Comparison of ENCODE assay signal across 24 mouse cellular contexts in the genomic region with DNA sequence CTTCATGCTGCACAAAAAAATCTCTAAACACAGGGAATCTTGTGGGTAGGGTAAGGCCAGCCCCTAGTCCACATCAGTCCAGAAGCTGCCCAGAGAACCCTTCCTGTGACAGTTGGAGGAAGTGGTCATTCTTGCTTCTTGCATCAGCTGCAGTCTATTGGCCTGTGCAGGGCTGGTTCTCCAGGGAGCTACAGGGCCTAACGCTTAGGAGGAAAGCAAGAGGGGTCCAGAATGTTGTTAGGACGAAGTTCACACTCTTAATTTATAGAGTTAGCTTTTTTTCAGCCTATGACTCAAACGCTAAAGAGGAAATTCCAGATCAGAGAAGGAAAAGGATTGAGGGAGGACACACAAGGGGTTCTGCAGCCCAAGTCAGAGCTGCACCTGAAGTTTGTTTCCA. TPM values are rescaled to one million over a fixed set of nuclear protein-coding genes. Genes with fewer than 3 reads are reported as not detected.
DNase-seq lines count a peak whose midpoint lies in the region; ATAC-seq and TF ChIP-seq lines count a peak whose summit lies in the region.
"Had no signal": no experiment of that assay in that cellular context is flagged by ENCODE, and none has a peak within 500 bp of the region (broad histone marks: within the 10 kb centered on the region; RNA-seq: fewer than 3 reads in every experiment).

No protein-coding gene starts in this region.

- H3K9ac ChIP-seq in kidney, postnatal 0 days (ENCODE audit: low read depth, low read length): no peak overlapping the region
- no peak overlapping the region for H3K9ac ChIP-seq in neural tube, embryonic 15.5 days (replicated peaks)
- H3K9ac ChIP-seq: embryonic facial prominence, embryonic 13.5 days; forebrain, embryonic 12.5 days; heart, embryonic 12.5 days; hindbrain, embryonic 12.5 days had no signal

- no peaks in the 10 kb centered on the region for H3K4me1 ChIP-seq in kidney, postnatal 0 days (replicated peaks; ENCODE audit: insufficient read depth, low read length)
- H3K4me1 ChIP-seq in limb, embryonic 10.5 days: peaks cover 17% of the 10 kb centered on the region
- H3K4me1 ChIP-seq in neural tube, embryonic 15.5 days: no peaks in the 10 kb centered on the region
- H3K4me1 ChIP-seq: embryonic facial prominence, embryonic 13.5 days; forebrain, embryonic 12.5 days; heart, embryonic 12.5 days; hindbrain, embryonic 12.5 days had no signal

- H3K4me2 ChIP-seq in kidney, postnatal 0 days (ENCODE audit: low read length): no peak overlapping the region
- H3K4me2 ChIP-seq in neural tube, embryonic 15.5 days: no peak overlapping the region
- H3K4me2 ChIP-seq: embryonic facial prominence, embryonic 13.5 days; forebrain, embryonic 12.5 days; heart, embryonic 12.5 days; hindbrain, embryonic 12.5 days had no signal

- 0 out of 2 replicates have a peak, but pooled peaks cover under 1% of the 10 kb centered on the region for H3K36me3 ChIP-seq in kidney, postnatal 0 days (ENCODE audit: insufficient read depth, low read length)
- peaks cover 10% of the 10 kb centered on the region for H3K36me3 ChIP-seq in limb, embryonic 10.5 days
- H3K36me3 ChIP-seq in neural tube, embryonic 15.5 days: no peaks in the 10 kb centered on the region
- H3K36me3 ChIP-seq: forebrain, embryonic 12.5 days had no signal

- no peak for ATAC-seq in kidney, postnatal 0 days (replicated peaks; ENCODE audit: low FRiP score, low read depth)
- ATAC-seq in neural tube, embryonic 15.5 days (ENCODE audit: low FRiP score): no peak
- ATAC-seq: forebrain, embryonic 16.5 days; hindbrain, embryonic 16.5 days had no signal

- no peaks in the 10 kb centered on the region for H3K9me3 ChIP-seq in kidney, postnatal 0 days (replicated peaks; ENCODE audit: low read length)
- no peaks in the 10 kb centered on the region for H3K9me3 ChIP-seq in limb, embryonic 10.5 days (replicated peaks)
- no peaks in the 10 kb centered on the region for H3K9me3 ChIP-seq in neural tube, embryonic 15.5 days (replicated peaks)
- H3K9me3 ChIP-seq: forebrain, embryonic 12.5 days; heart, embryonic 12.5 days; hindbrain, embryonic 12.5 days had no signal

- H3K27ac ChIP-seq in kidney, postnatal 0 days: 0 out of 2 replicates have a peak overlapping the region, but pooled peaks have one; percentile 42
- H3K27ac ChIP-seq in limb, embryonic 10.5 days: peak overlapping the region; percentile 32; the same call in 1 of the 2 replicates
- no peak overlapping the region for H3K27ac ChIP-seq in neural tube, embryonic 15.5 days (replicated peaks)
- H3K27ac ChIP-seq: embryonic facial prominence, embryonic 13.5 days; forebrain, embryonic 12.5 days; hindbrain, embryonic 12.5 days had no signal

- intact Hi-C loops in heart, postnatal 14 days (cut with DNase I): no loop called here

- H3K4me3 ChIP-seq in kidney, postnatal 0 days (replicated peaks; ENCODE audit: low read depth, low read length): no peak overlapping the region
- H3K4me3 ChIP-seq in limb, embryonic 10.5 days: no peak overlapping the region
- H3K4me3 ChIP-seq in neural tube, embryonic 15.5 days (replicated peaks): no peak overlapping the region
- H3K4me3 ChIP-seq: embryonic facial prominence, embryonic 13.5 days; forebrain, embryonic 12.5 days; heart, embryonic 12.5 days; hindbrain, embryonic 12.5 days had no signal

- DNase-seq in heart, adult 11 months: peak; percentile 31
- DNase-seq in heart, postnatal 14 days: no peak
- peak; percentile 72 for DNase-seq in kidney, postnatal 0 days (ENCODE audit: low spot score)
- no peak for DNase-seq in kidney, postnatal 14 days
- no peak for DNase-seq in limb, embryonic 10.5 days (ENCODE audit: low spot score)
- no peak for DNase-seq in thymus, adult 18-20 months
- DNase-seq: adrenal gland, adult 8-10 months; adrenal gland, postnatal 36 days; cerebellum, adult 11 months; cerebellum, adult 8-10 months; cerebellum, postnatal 14 days; embryo, embryonic 11 days; gastrocnemius, postnatal 14 days; heart, postnatal 36 days had no signal

- 38% methylated on average over 3 of the region's 3 CpGs for WGBS in kidney, postnatal 0 days
- WGBS in limb, embryonic 10.5 days: 47% methylated on average over 3 of the region's 3 CpGs
- 77% methylated on average over 3 of the region's 3 CpGs for WGBS in neural tube, embryonic 15.5 days

- TF ChIP-seq CTCF in kidney, postnatal 0 days (IDR thresholded peaks at IDR 0.05; ENCODE audit: low read depth): no peak

- H3K27me3 ChIP-seq in kidney, postnatal 0 days (ENCODE audit: insufficient read depth, low read length): no peaks in the 10 kb centered on the region
- no peaks in the 10 kb centered on the region for H3K27me3 ChIP-seq in limb, embryonic 10.5 days (ENCODE audit: low read depth, poor library complexity, severe bottlenecking)
- H3K27me3 ChIP-seq in neural tube, embryonic 15.5 days (replicated peaks): no peaks in the 10 kb centered on the region
- H3K27me3 ChIP-seq: embryonic facial prominence, embryonic 13.5 days; forebrain, embryonic 12.5 days; heart, embryonic 12.5 days; hindbrain, embryonic 12.5 days had no signal

RNA-seq across cellular contexts. Expression of gene Ube2u, which starts 31.8 kb away (rescaled TPM):
- not detected for total RNA-seq in heart, postnatal 14 days (2021)
- 1.6 and 1.8 TPM in 2 replicates for polyA plus RNA-seq in kidney, postnatal 0 days (2015; fragmentation: Nextera tagmentation; extraction: Ambion mirVana)
- polyA plus RNA-seq in limb, embryonic 10.5 days (2016; fragmentation: Nextera tagmentation; extraction: Ambion mirVana): 0.75 and 0.86 TPM in 2 replicates
- 0.11 and 0.13 TPM in 2 replicates for polyA plus RNA-seq in neural tube, embryonic 15.5 days (2015; fragmentation: Nextera tagmentation; extraction: Ambion mirVana)
- total RNA-seq: adrenal gland, adult 8-10 months; common myeloid progenitor, adult 5-6 weeks; ES-E14; gastrocnemius, postnatal 14 days; heart, adult 8-10 months; heart, postnatal 36 days had no signal

Comparison
In these comparisons a context has a peak if more than half of its experiments do, and no peak if none do; other contexts are left out.
1. DNase-seq: peak in heart, adult 11 months (single experiment) and kidney, postnatal 0 days (single experiment); none in heart, postnatal 14 days (0 of 2), kidney, postnatal 14 days (single experiment), limb, embryonic 10.5 days (single experiment) and thymus, adult 18-20 months (0 of 2).